Mouse (Mus musculus) gastrocnemius, postnatal 10 days (tissue): Measurements from ENCODE around the gene Mtfr1l. TPM values are rescaled to one million over a fixed set of nuclear protein-coding genes. Genes with fewer than 3 reads are reported as not detected.
"Not testable (repeated sequence)": the region's sequence is repeated elsewhere in the genome, so short reads cannot be mapped to it uniquely, and the experiment has no call there.

ENCODE experiments used
- DNase-seq: peaks from one replicate; pipeline ENCODE4 v3.0.0; 2021; ENCODE audit warnings: mixed read lengths
- total RNA-seq, 2 experiments: library from RNA; stranded (reverse); gene quantifications; 2 replicates each; pipeline ENCODE4 v1.2.3; 2021

The Mtfr1l gene
- total RNA-seq, 2 experiments from 2014 or later, result 113 to 129 TPM

GRCm38 (mm10) chr4:134515614-134516013 lies 19.6 kb downstream of the Mtfr1l start:
- no peak for DNase-seq

GRCm38 (mm10) chr4:134514309-134514930 lies 20.8 kb downstream of the Mtfr1l start:
- no peak for DNase-seq

DNA sequence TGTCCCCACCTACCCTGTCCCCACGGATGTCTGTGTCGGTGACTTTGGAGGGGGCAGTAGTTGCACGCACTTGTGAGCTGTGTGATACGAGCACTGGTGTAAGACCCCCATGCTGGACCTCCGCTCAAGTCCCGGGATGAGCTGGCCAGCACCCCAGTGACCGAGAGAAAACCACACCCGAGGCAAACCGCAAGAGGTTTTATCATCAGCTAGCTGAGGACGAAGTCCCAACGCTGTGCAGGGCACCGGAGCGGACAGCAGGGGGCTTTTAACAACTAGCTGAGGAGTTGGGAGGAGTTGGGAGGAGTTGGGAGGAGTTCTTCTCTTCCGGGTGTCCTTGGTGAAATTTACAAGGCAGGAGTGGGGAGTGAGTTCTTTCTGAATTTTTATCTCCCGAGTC lies 22.4 kb downstream of the Mtfr1l start:
- DNase-seq, result peak; percentile 72

GRCm38 (mm10) chr4:134511730-134512129 lies 23.5 kb downstream of the Mtfr1l start:
- DNase-seq, result no peak

DNA sequence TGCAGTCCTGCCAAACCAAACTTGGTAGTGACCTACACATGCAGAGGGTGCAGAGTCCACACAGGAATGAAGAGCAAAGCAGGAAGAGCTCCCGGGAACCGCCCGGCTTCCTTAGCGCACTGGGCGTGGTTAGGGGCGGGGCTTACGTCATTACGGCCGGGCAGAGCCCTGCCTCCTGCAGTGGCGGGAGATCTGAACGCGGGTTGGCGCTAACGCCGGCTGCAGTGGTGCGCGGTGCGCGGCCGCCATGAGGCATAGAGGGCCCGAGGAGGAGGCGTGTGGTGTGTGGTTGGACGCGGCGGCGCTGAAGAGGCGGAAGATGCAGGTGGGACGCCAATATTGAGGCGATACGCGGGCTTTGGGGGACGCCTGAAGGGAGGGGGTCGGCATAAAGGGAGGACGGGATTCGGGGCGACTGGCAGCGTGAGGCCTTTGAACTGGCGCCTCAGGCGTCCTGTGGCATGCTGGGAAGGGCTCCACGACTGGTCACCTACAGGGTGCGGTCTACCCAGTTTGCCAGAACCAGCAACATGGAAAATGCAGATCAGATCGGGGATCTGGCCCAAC lies 24.3 kb downstream of the Mtfr1l start, which contains the start of gene Aunip:
Gene Aunip (plus strand): TSS at position 155 of the 567 bp plus-strand sequence.
- peak; percentile 96 for DNase-seq

- DNase-seq, result no peak
These were observed 24.8 kb downstream of the Mtfr1l start for GRCm38 (mm10) chr4:134510396-134510795.

DNA sequence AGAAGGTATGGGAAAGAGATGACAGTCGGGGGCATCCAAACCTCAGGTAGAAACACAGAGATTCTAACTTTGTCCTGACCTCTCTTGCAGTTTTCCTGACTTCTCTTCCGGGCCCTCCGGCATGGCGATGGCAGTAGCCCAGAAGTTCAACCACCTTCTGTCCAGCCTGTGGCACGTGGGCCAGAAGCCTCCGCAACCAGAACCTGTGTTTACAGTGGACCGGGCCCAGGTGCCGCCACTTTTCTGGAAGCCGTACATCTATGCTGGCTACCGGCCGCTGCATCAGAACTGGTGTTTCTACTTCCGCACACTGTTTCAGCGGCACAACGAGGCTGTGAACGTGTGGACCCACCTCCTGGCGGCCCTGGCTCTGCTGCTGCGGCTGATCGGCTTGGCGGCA lies 28.5 kb downstream of the Mtfr1l start:
- no peak for DNase-seq

- no peak for DNase-seq
These were observed 29.1 kb downstream of the Mtfr1l start for GRCm38 (mm10) chr4:134505966-134506594.

GRCm38 (mm10) chr4:134505303-134505789 lies 29.8 kb downstream of the Mtfr1l start:
- no peak for DNase-seq

- DNase-seq, result no peak
These were observed 31.4 kb downstream of the Mtfr1l start for GRCm38 (mm10) chr4:134503686-134504357.

DNA sequence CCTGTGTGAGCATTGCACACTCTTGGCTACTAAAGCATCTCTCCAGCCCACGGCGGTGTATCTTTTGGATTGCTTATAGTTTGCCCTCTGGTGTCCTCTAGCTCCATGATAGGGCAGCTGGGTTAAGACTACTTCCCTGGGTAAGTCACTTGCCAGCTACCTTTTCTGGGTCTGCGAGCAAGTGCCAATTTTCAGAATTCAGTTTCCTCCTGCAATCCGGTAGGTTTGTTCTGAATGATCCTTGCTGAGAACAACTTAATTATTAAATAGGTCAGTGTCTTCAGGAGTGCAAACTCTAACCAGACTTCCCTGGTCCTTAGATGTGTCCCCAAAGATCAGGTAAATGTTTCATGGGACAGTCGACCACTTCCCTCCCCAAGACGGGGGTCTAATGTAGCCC lies 34.1 kb downstream of the Mtfr1l start:
- DNase-seq, result no peak

GRCm38 (mm10) chr4:134498983-134499382 lies 36.2 kb downstream of the Mtfr1l start:
- not testable (repeated sequence) for DNase-seq

GRCm38 (mm10) chr4:134497986-134498731 lies 37.0 kb downstream of the Mtfr1l start:
- DNase-seq, result no peak

GRCm38 (mm10) chr4:134497223-134497622 lies 38.0 kb downstream of the Mtfr1l start:
- no peak for DNase-seq

GRCm38 (mm10) chr4:134496595-134497210 lies 38.5 kb downstream of the Mtfr1l start, which contains the start of gene Paqr7:
Paqr7 (plus strand) TSS chr4:134496697.
- peak; percentile 66 for DNase-seq

GRCm38 (mm10) chr4:134495546-134495923 lies 39.7 kb downstream of the Mtfr1l start:
- no peak for DNase-seq

DNA sequence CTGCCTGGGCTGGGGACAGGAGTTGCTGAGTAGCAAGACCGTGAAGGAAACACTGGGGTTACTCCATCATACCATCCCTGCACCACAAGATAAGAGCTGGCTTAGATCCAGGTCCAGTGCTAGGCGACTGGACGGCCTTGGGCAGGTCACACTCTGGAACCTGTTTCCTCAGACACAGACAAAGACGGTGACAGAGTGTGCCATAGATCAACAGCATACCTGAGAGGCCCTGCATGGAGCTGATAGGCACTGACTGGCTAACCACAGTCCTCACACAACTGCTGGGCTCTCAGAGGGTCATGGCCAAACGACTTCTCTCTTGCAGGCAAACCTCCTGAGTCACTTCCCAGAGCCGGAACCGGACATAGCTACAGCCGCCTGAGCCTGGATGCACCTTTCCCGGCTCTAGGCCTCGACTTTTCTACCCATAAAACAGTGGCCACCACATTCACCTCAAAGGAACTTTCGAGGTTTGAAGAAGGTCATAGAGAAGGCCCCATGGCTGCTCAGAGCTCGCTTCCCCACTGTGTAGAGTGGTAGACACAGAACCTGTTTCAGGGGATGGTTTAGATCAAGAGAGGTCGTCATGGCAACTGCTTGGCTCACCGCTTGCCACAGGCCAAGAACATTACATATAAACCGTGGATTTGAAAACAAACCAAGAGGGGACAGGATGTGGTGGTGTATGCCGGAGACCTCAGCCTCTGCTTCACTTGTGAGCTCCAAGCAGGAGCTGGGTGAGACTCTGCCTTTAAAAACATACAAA lies 40.2 kb downstream of the Mtfr1l start:
- DNase-seq, result no peak

GRCm38 (mm10) chr4:134494161-134494560 lies 41.0 kb downstream of the Mtfr1l start:
- DNase-seq, result not testable (repeated sequence)

- DNase-seq, result peak; percentile 39
These were observed 43.5 kb downstream of the Mtfr1l start for GRCm38 (mm10) chr4:134491716-134492115.

DNA sequence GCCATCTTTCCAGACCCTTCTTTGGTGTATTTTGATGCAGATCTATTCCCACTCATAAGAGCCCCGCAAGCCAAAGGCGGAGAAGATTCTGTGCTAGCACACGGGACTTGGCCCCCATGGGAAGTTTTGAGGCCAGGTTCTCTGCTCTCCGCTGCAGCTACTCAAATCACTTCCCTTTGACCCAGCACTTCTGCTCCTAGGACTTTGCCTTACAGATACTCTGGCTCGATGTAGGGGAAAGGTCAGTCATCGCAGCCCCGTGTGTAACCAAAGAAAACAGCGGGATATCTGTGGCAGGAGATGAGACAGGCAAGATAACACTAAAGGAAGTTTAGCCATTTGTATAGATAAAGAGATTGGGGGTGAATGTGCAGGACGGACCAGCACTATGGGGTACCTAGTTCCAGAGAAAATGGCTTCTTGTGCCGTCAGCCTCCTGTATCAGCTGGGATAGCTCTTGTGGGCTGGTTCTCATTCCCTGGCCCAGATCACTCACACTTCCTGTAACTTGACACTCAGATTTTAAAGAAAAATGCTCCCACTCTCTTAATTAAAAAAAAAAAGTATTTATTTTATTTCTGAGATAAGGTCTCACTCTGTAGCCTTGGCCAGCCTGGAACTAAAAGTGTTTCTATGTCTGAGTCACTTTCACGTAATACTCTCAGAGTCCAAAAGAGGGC lies 45.1 kb downstream of the Mtfr1l start:
- no peak for DNase-seq
